Mouse (Mus musculus) embryonic fibroblast, embryonic 13.5 days (primary cell): Measurements from ENCODE around the gene Cnfn.

Source experiments
- CTCF ChIP-seq: IDR thresholded peaks from 2 replicates; pipeline ENCODE4 v1.5.1; 2011; ENCODE audit warnings: mild to moderate bottlenecking, control low read depth, low read length, moderate library complexity, borderline replicate concordance; ENCODE audit not compliant: insufficient read depth
- POLR2A ChIP-seq: IDR thresholded peaks from 2 replicates; pipeline ENCODE4 v1.6.1; 2011; ENCODE audit warnings: low read depth, mild to moderate bottlenecking, control low read depth, low read length, moderate library complexity

- no peak for TF ChIP-seq CTCF
- no peak for TF ChIP-seq POLR2A
These were observed 43.4 kb upstream of the Cnfn start, which contains the start of gene Cxcl17 for GRCm38 (mm10) chr7:25412833-25413441.
